Mouse (Mus musculus) kidney, embryonic 14.5 days (tissue): ENCODE data around the gene Ciz1. TPM values are rescaled to one million over a fixed set of nuclear protein-coding genes. Genes with fewer than 3 reads are reported as not detected.
A peak's percentile ranks its signal among the peaks of the same experiment; 100 is the strongest.
"Not testable (repeated sequence)": the region's sequence is repeated elsewhere in the genome, so short reads cannot be mapped to it uniquely, and the experiment has no call there.

ENCODE experiments used
- ATAC-seq: fragments of 200-750 bp; cut with Nextera tagmentation; 2 replicates; pipeline ENCODE4 v1.8.0; 2017; ENCODE audit warnings: moderate number of reproducible peaks, mild to moderate bottlenecking, moderate TSS enrichment, moderate library complexity; ENCODE audit not compliant: low FRiP score, low TSS enrichment
- H3K27ac ChIP-seq: fragments of 300-500 bp; sonication (generic); 2 replicates; pipeline ENCODE4 v1.5.1; 2014; ENCODE audit warnings: low read depth, mild to moderate bottlenecking, low read length, moderate library complexity, mixed read lengths
- H3K27me3 ChIP-seq: fragments of 300-500 bp; sonication (generic); 2 replicates; pipeline ENCODE4 v1.6.1; 2014; ENCODE audit warnings: mild to moderate bottlenecking, low read length; ENCODE audit not compliant: control insufficient read depth, insufficient read depth
- H3K36me3 ChIP-seq: fragments of 300-500 bp; sonication (generic); 2 replicates; pipeline ENCODE4 v1.6.1; 2014; ENCODE audit warnings: low read length, mixed read lengths; ENCODE audit not compliant: control insufficient read depth, insufficient read depth
- H3K4me1 ChIP-seq: fragments of 300-500 bp; sonication (generic); 2 replicates; pipeline ENCODE4 v1.6.1; 2014; ENCODE audit warnings: low read length, mixed read lengths; ENCODE audit not compliant: control insufficient read depth, insufficient read depth
- H3K4me2 ChIP-seq: fragments of 300-500 bp; sonication (generic); replicated peaks from 2 replicates; pipeline ENCODE4 v1.6.1; 2014; ENCODE audit warnings: low read depth, mild to moderate bottlenecking, low read length
- H3K4me3 ChIP-seq: fragments of 300-500 bp; sonication (generic); 2 replicates; pipeline ENCODE4 v1.5.1; 2014; ENCODE audit warnings: mild to moderate bottlenecking, low read length
- H3K9ac ChIP-seq: fragments of 300-500 bp; sonication (generic); 2 replicates; pipeline ENCODE4 v1.6.1; 2014; ENCODE audit warnings: low read depth, mild to moderate bottlenecking, low read length, moderate library complexity
- H3K9me3 ChIP-seq: fragments of 300-500 bp; sonication (generic); 2 replicates; pipeline ENCODE4 v1.6.1; 2016; ENCODE audit warnings: low read length; ENCODE audit not compliant: control insufficient read depth
- WGBS: fragments of 180-500 bp; shearing (Covaris S2); extraction: QIAGEN DNeasy Blood & Tissue Kit; methylation state at CpG from one replicate; pipeline ENCODE4 v1.1.7; 2014; 5-methylcytosine and 5-hydroxymethylcytosine counted together
- polyA plus RNA-seq: library from polyadenylated mRNA; unstranded; fragments of >200 nt; fragmentation: Nextera tagmentation; extraction: Ambion mirVana; gene quantifications from 2 replicates; pipeline ENCODE4 v1.2.1, GENCODE M21; 2014

Ciz1 gene
- polyA plus RNA-seq, 1 experiment from 2014 or later = 50.3 TPM

DNA sequence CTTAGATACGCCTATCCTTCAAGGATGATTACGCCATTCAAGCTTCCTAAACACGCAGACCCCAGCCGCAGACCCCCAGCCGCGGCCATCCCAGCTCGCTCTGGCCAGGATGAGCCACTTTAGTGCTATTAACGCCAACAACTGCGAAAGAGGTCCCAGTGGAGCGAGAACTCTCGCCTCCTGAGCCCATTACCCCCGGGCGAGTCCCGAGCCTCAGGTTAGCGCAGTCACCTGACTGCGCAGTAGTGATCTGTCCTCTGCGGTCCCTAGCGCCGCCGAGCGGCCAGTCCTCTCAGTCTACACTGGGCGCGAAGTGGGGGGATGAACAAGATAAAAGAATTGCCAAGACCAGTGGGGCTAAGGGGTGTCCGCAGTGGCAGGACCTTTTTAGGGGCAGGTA lies 9.3 kb downstream of the Ciz1 start:
- peaks cover 18% of the 10 kb centered on the region; the same call in 1 of the 2 replicates for H3K4me1 ChIP-seq
- peak overlapping the region; percentile 47 for H3K9ac ChIP-seq
- WGBS = 2% methylated on average over 24 of the region's 24 CpGs
- H3K36me3 ChIP-seq = peaks cover 13% of the 10 kb centered on the region
- H3K4me2 ChIP-seq = peak overlapping the region; percentile 74
- peak; percentile 48 for ATAC-seq
- H3K9me3 ChIP-seq = no peaks in the 10 kb centered on the region
- H3K4me3 ChIP-seq = peak overlapping the region; percentile 37
- H3K27me3 ChIP-seq = no peaks in the 10 kb centered on the region
- no peak overlapping the region for H3K27ac ChIP-seq

DNA sequence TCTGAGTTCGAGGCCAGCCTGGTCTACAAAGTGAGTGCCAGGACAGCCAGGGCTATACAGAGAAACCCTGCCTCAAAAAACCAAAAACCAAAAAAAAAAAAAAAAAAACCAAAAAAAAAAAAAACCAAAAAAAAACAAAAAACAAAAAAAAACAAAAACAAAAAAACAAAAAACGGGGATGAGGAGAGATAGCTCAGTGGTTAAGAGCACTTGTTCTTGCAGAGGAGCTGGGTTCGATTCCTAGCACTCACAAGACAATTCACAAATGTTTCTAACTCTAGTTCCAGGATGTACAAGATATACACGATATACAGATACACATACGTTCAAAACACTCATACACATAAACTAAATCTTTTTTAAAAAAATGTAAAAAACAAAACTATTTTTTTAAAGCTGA lies 10.1 kb downstream of the Ciz1 start:
- H3K4me2 ChIP-seq = peak overlapping the region; percentile 81
- peaks cover 20% of the 10 kb centered on the region for H3K36me3 ChIP-seq
- H3K27me3 ChIP-seq, H3K9me3 ChIP-seq, ATAC-seq: not testable (repeated sequence)
- peak overlapping the region; percentile 82 for H3K9ac ChIP-seq
- WGBS = 40% methylated on average over 5 of the region's 5 CpGs
- H3K4me3 ChIP-seq = peak overlapping the region; percentile 83
- H3K4me1 ChIP-seq = peaks cover 18% of the 10 kb centered on the region; the same call in 1 of the 2 replicates
- H3K27ac ChIP-seq = peak overlapping the region; percentile 95; the same call in 1 of the 2 replicates

DNA sequence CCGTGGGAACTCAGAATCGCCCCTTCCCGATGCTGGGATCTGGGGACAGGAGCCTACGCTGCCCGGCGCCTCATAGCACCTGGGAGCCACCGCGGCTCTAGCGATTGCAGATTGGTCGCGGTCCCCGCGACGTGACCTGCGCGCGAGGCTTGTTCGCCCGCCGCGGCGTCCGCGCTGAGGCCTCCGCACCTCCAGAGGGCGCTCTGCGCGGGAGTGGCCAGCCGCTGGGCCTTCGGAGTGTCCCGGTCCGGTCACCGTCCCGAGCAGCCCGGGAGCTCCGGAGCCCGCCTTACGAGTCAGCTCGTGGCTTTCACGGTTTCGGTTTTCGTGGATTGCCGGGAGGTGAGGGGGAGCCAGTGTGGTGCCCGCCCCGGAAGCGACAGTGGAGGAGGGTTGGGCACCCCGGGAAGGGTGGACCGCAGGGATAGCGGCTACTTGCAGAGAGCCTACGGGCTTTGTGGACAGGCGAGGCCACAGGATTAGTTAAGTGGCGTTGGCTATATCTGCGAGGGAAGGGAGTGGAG lies 10.8 kb downstream of the Ciz1 start:
- H3K9me3 ChIP-seq = no peaks in the 10 kb centered on the region
- peaks cover 26% of the 10 kb centered on the region for H3K36me3 ChIP-seq
- H3K4me1 ChIP-seq = peaks cover 18% of the 10 kb centered on the region; the same call in 1 of the 2 replicates
- no peaks in the 10 kb centered on the region for H3K27me3 ChIP-seq
- H3K27ac ChIP-seq = peak overlapping the region; percentile 95
- H3K4me2 ChIP-seq = peak overlapping the region; percentile 81
- H3K4me3 ChIP-seq = peak overlapping the region; percentile 83
- peak; percentile 79 for ATAC-seq
- H3K9ac ChIP-seq = peak overlapping the region; percentile 82
- WGBS = under 1% methylated on average over 50 of the region's 53 CpGs

DNA sequence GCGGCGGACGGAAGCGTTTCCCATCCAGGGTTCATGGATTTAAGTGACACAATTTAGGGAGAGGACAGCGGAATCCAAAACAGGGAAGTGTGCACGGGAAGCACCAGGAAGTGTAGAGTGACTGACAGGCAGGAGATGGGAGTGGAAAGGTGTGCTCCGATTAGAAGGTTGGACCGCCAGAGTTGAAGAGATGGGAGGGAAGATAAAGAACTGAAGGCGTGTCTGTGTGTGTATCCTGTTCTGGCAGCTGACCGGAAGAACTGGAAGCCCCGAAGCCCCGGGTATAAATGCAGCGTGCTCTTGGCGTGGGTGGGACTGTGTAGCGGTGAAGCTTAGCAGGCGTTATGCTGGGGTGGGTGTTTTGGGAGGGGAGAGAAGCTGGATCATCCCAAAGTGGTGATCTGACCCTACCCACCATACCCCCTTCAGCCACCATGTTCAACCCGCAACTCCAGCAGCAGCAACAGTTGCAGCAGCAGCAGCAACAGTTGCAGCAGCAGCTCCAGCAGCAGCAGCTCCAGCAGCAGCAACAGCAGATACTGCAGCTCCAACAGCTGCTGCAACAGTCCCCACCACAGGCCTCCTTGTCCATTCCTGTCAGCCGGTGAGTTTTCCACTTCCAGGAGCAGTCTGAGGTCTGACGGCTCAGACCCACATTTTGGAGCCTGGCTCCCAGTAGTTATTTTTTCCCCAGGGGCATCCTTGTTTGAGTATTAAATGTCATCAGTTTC lies 11.4 kb downstream of the Ciz1 start:
- Histone ChIP-seq H3K4me3 (peak overlapping the region; percentile 83), H3K9me3 (no peaks in the 10 kb centered on the region), H3K4me1 (peaks cover 18% of the 10 kb centered on the region; the same call in 1 of the 2 replicates), H3K9ac (peak overlapping the region; percentile 82), H3K36me3 (peaks cover 32% of the 10 kb centered on the region), H3K4me2 (peak overlapping the region; percentile 81), H3K27me3 (no peaks in the 10 kb centered on the region), H3K27ac (peak overlapping the region; percentile 95)
- peak; percentile 51 for ATAC-seq
- WGBS = 9% methylated on average over 19 of the region's 19 CpGs

DNA sequence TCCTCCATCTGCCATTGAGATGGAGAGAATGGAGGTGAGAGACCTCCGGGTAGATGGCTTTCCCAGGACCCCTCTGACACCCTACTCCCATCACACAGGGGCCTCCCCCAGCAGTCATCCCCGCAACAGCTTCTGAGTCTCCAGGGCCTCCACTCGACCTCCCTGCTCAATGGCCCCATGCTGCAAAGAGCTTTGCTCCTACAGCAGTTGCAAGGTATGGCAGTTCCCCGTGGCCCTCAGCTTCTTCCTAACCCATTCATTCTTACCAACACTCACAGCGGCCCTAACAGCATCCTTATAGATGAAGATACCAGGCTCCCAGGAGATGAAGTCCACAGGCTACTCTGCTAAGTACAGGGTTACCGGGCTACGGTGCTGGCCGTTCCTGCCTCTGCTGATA lies 12.0 kb downstream of the Ciz1 start:
- no peak overlapping the region for H3K27ac ChIP-seq
- H3K36me3 ChIP-seq = peaks cover 34% of the 10 kb centered on the region
- peak overlapping the region; percentile 82; the same call in 1 of the 2 replicates for H3K9ac ChIP-seq
- no peaks in the 10 kb centered on the region for H3K9me3 ChIP-seq
- H3K4me2 ChIP-seq = peak overlapping the region; percentile 81
- no peaks in the 10 kb centered on the region for H3K27me3 ChIP-seq
- peaks cover 18% of the 10 kb centered on the region; the same call in 1 of the 2 replicates for H3K4me1 ChIP-seq
- H3K4me3 ChIP-seq = peak overlapping the region; percentile 83; the same call in 1 of the 2 replicates
- no peak for ATAC-seq
- 78% methylated on average over 8 of the region's 8 CpGs for WGBS

DNA sequence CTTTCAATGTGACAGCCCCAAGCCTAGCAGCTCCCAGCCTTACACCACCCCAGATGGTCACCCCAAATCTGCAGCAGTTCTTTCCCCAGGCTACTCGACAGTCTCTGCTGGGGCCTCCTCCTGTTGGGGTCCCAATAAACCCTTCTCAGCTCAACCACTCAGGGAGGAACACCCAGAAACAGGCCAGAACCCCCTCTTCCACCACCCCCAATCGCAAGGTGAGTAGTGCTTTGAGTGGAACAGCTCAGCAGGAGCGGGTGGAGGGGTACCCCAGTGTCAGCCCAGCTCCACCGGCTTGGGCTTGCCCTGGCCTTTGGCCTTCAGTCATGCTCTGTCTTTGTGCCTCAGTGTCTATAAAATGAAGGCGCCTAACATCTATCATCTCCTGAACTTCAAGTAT lies 15.2 kb downstream of the Ciz1 start:
- H3K4me1 ChIP-seq = peaks cover 7% of the 10 kb centered on the region; the same call in 1 of the 2 replicates
- no peak overlapping the region for H3K4me3 ChIP-seq
- H3K4me2 ChIP-seq = no peak overlapping the region
- H3K9me3 ChIP-seq = no peaks in the 10 kb centered on the region
- no peak overlapping the region for H3K27ac ChIP-seq
- WGBS = 91% methylated on average over 5 of the region's 5 CpGs
- ATAC-seq = no peak
- H3K9ac ChIP-seq = no peak overlapping the region
- peaks cover 65% of the 10 kb centered on the region for H3K36me3 ChIP-seq
- H3K27me3 ChIP-seq = no peaks in the 10 kb centered on the region

DNA sequence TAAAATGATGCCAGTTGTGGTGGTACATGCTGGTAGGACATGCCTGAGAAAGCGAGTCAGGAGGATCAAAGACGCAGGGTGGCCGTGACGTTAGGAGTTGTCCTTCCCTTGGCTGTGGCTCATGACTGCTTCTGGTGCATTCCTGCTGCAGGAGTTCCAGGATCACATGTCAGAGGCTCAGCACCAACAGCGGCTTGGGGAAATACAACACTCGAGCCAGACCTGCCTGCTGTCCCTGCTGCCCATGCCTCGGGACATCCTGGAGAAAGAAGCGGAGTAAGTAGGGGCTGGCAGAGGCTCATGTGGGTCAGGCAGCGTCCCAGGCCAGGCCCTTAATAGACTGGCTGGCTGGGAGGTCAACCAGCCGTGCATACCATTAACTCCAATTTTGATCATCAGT lies 22.1 kb downstream of the Ciz1 start:
- no peak for ATAC-seq
- no peak overlapping the region for H3K27ac ChIP-seq
- 78% methylated on average over 10 of the region's 10 CpGs for WGBS

DNA sequence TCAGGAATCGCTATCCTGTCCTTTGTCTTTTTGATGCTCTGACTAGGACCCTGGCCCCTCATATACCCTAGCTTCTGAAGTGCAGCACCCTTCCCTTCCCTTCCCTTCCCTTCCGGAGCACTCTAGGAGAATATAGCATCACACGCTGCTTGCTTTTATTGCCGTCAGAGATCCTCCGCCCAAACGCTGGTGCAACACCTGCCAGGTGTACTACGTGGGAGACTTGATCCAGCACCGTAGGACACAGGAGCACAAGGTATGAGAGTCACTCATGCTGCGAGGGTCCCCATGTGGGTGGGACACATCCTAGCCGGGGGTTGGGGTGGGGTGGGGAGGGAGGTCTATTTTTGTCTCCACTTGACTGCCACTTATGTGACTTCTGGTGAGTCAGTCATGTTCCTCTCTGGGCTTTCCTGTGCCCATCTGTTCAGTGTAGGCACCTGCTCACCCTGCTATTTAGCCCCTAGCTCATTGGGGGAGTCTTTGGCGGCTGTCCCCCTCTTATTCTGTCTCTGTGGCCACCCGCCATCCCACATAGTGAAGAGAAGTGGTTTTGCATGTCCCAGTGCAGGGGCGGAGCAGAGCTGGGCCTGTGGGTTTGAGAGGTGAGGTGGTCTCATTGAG lies 23.3 kb downstream of the Ciz1 start:
- H3K27ac ChIP-seq = no peak overlapping the region
- H3K9me3 ChIP-seq = no peaks in the 10 kb centered on the region
- H3K9ac ChIP-seq = no peak overlapping the region
- WGBS = 91% methylated on average over 13 of the region's 13 CpGs
- ATAC-seq = no peak
- H3K4me2 ChIP-seq = no peak overlapping the region
- H3K4me1 ChIP-seq = no peaks in the 10 kb centered on the region
- H3K27me3 ChIP-seq = no peaks in the 10 kb centered on the region
- H3K4me3 ChIP-seq = no peak overlapping the region
- peaks cover 77% of the 10 kb centered on the region for H3K36me3 ChIP-seq

More for the DNA sequence above, 22.1 kb downstream of the Ciz1 start:
- H3K27me3 ChIP-seq = no peaks in the 10 kb centered on the region
- H3K9ac ChIP-seq = no peak overlapping the region
- no peak overlapping the region for H3K4me3 ChIP-seq
- no peak overlapping the region for H3K4me2 ChIP-seq
- peaks cover 86% of the 10 kb centered on the region for H3K36me3 ChIP-seq
- no peaks in the 10 kb centered on the region for H3K4me1 ChIP-seq
- no peaks in the 10 kb centered on the region for H3K9me3 ChIP-seq

DNA sequence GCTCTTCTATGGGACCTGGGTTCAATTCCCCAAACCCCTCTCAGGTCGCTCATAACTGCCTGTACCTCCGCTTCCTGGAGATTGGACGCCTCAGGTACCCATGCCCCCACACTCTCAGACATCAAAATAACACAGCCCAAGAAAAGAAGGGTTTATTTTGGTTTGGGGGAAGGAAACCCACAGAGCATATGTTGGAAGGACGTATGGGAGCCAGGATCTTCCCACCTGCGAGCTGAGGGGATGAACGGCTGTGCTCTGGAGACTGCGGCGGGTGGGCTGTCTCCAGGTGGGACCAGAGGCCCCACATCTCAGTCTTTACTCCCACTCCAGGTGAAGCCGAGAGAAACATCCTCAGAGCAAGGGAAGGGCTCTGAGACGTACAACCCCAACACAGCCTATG lies 24.8 kb downstream of the Ciz1 start:
- 95% methylated on average over 10 of the region's 10 CpGs for WGBS

More for the DNA sequence above, 24.8 kb downstream of the Ciz1 start:
- Histone ChIP-seq H3K36me3 (peaks cover 62% of the 10 kb centered on the region), H3K27ac (no peak overlapping the region), H3K27me3 (no peaks in the 10 kb centered on the region), H3K4me3 (no peak overlapping the region), H3K9me3 (no peaks in the 10 kb centered on the region), H3K4me2 (no peak overlapping the region), H3K4me1 (peaks cover 5% of the 10 kb centered on the region; the same call in 1 of the 2 replicates), H3K9ac (no peak overlapping the region)
- no peak for ATAC-seq
